Comparison of ENCODE assay signal across 8 mouse cellular contexts in genomic region chr16:32659385-32659784, GRCm38 (mm10). TPM values are rescaled to one million over a fixed set of nuclear protein-coding genes. Genes with fewer than 3 reads are reported as not detected.
A peak's percentile ranks its signal among the peaks of the same experiment; 100 is the strongest.
DNase-seq lines count a peak whose midpoint lies in the region; ATAC-seq and TF ChIP-seq lines count a peak whose summit lies in the region.

No protein-coding gene starts in this region.

- H3K4me1 ChIP-seq in cerebellum, adult 2 months (ENCODE audit: control insufficient read depth, insufficient read depth, low read length): peaks cover 45% of the 10 kb centered on the region
- peaks cover 66% of the 10 kb centered on the region for H3K4me1 ChIP-seq in forebrain, embryonic 15.5 days
- peaks cover 54% of the 10 kb centered on the region for H3K4me1 ChIP-seq in hindbrain, embryonic 16.5 days (ENCODE audit: control insufficient read depth, insufficient read depth, low read depth, low read length)

- peak overlapping the region; percentile 75 for H3K27ac ChIP-seq in cerebellum, adult 2 months (ENCODE audit: insufficient read depth, low read length)
- peak overlapping the region; percentile 87 for H3K27ac ChIP-seq in forebrain, embryonic 15.5 days (replicated peaks)
- peak overlapping the region; percentile 89 for H3K27ac ChIP-seq in hindbrain, embryonic 16.5 days (ENCODE audit: low read depth, low read length)

- peak overlapping the region; percentile 71 for H3K4me3 ChIP-seq in cerebellum, adult 2 months (replicated peaks; ENCODE audit: insufficient read depth, low read depth, low read length)
- H3K4me3 ChIP-seq in forebrain, embryonic 15.5 days: peak overlapping the region; percentile 49
- H3K4me3 ChIP-seq in hindbrain, embryonic 16.5 days (ENCODE audit: low read length): peak overlapping the region; percentile 47

- peak overlapping the region; percentile 69 for H3K4me2 ChIP-seq in forebrain, embryonic 15.5 days (replicated peaks)
- H3K4me2 ChIP-seq in hindbrain, embryonic 16.5 days (ENCODE audit: low read length): peak overlapping the region; percentile 68

- no peak for TF ChIP-seq POLR2A in cerebellum, adult 2 months (IDR thresholded peaks at IDR 0.05; ENCODE audit: borderline replicate concordance, insufficient read depth, low read length)

- intact Hi-C loops in left cerebral cortex, postnatal 36 days (cut with DNase I): loop anchor here (2.0 kb wide), 1 partner anchor 23 kb away; no protein-coding TSS in a partner anchor

- no peak for ATAC-seq in forebrain, embryonic 15.5 days (replicated peaks)
- no peak for ATAC-seq in hindbrain, embryonic 16.5 days
- peak; percentile 40 for ATAC-seq in megakaryocyte progenitor cell, adult 5-6 weeks (replicated peaks; ENCODE audit: poor library complexity)

- peak; percentile 72 for DNase-seq in right cerebral cortex, adult 18-20 months
- no peak for DNase-seq in right cerebral cortex, postnatal 36 days (ENCODE audit: low spot score in 2 of 2)
- DNase-seq in cerebellum, adult 2 months: peak; percentile 84 to 85
- peak; percentile 67 to 68 for DNase-seq in left cerebral cortex, postnatal 36 days (ENCODE audit: low spot score in 2 of 2)
- DNase-seq in testis, postnatal 10 days (ENCODE audit: low spot score): peak; percentile 76

- no peaks in the 10 kb centered on the region for H3K36me3 ChIP-seq in forebrain, embryonic 15.5 days
- H3K36me3 ChIP-seq in hindbrain, embryonic 16.5 days (ENCODE audit: control insufficient read depth, insufficient read depth, low read length): no peaks in the 10 kb centered on the region

- peak; percentile 89 for TF ChIP-seq CTCF in cerebellum, adult 2 months (IDR thresholded peaks at IDR 0.05; ENCODE audit: borderline replicate concordance, insufficient read depth, low read depth, low read length)

- no peaks in the 10 kb centered on the region for H3K27me3 ChIP-seq in cerebellum, adult 2 months (ENCODE audit: control insufficient read depth, insufficient read depth, low read length)
- H3K27me3 ChIP-seq in forebrain, embryonic 15.5 days: no peaks in the 10 kb centered on the region
- H3K27me3 ChIP-seq in hindbrain, embryonic 16.5 days (replicated peaks; ENCODE audit: control insufficient read depth, insufficient read depth, low read length): no peaks in the 10 kb centered on the region

- H3K9me3 ChIP-seq in forebrain, embryonic 15.5 days: no peaks in the 10 kb centered on the region
- H3K9me3 ChIP-seq in hindbrain, embryonic 16.5 days (ENCODE audit: control insufficient read depth, low read length): no peaks in the 10 kb centered on the region

- 2% methylated on average over 8 of the region's 8 CpGs for WGBS in cerebellum, adult 2 months
- 6% methylated on average over 8 of the region's 8 CpGs for WGBS in forebrain, embryonic 15.5 days
- WGBS in hindbrain, embryonic 16.5 days: 8% methylated on average over 8 of the region's 8 CpGs

- peak overlapping the region; percentile 64 for H3K9ac ChIP-seq in forebrain, embryonic 15.5 days (replicated peaks)
- peak overlapping the region; percentile 66 for H3K9ac ChIP-seq in hindbrain, embryonic 16.5 days (ENCODE audit: low read depth, low read length)

RNA-seq across cellular contexts. Expression of gene Tnk2, which starts 15.7 kb away (rescaled TPM):
- polyA plus RNA-seq in cerebellum, adult 2 months (2012; rRNA removed): 238 and 239 TPM in 2 replicates
- polyA plus RNA-seq in forebrain, embryonic 15.5 days (2015; fragmentation: Nextera tagmentation; extraction: Ambion mirVana): 16.0 and 20.4 TPM in 2 replicates
- polyA plus RNA-seq in hindbrain, embryonic 16.5 days (2015; fragmentation: Nextera tagmentation; extraction: Ambion mirVana): 19.3 and 22.6 TPM in 2 replicates
- total RNA-seq in left cerebral cortex, postnatal 36 days (2021): 100 to 1,000 TPM; 197 to 205 TPM
- 5.9 and 6.9 TPM in 2 replicates for total RNA-seq in megakaryocyte progenitor cell, adult 5-6 weeks (2015)
- 8.0 and 15.5 TPM in 2 replicates for total RNA-seq in megakaryocyte progenitor cell, adult 5-6 weeks (2017)

RNA-seq across cellular contexts. Expression of gene Tfrc, which starts 50.7 kb away (rescaled TPM):
- 76.7 and 82.5 TPM in 2 replicates for polyA plus RNA-seq in cerebellum, adult 2 months (2012; rRNA removed)
- polyA plus RNA-seq in forebrain, embryonic 15.5 days (2015; fragmentation: Nextera tagmentation; extraction: Ambion mirVana): 28.3 and 33.1 TPM in 2 replicates
- polyA plus RNA-seq in hindbrain, embryonic 16.5 days (2015; fragmentation: Nextera tagmentation; extraction: Ambion mirVana): 26.3 and 36.5 TPM in 2 replicates
- 10 to 100 TPM; 78.8 to 81.9 TPM for total RNA-seq in left cerebral cortex, postnatal 36 days (2021)
- total RNA-seq in megakaryocyte progenitor cell, adult 5-6 weeks (2015): 111 and 138 TPM in 2 replicates
- total RNA-seq in megakaryocyte progenitor cell, adult 5-6 weeks (2017): 110 and 143 TPM in 2 replicates

Comparison
In these comparisons a context has a peak if more than half of its experiments do, and no peak if none do; other contexts are left out.
1. DNase-seq: peak in right cerebral cortex, adult 18-20 months (single experiment), cerebellum, adult 2 months (2 of 2), left cerebral cortex, postnatal 36 days (2 of 2) and testis, postnatal 10 days (single experiment); none in right cerebral cortex, postnatal 36 days (0 of 2).
2. RNA of gene Tnk2, which starts 15.7 kb away (polyA plus RNA-seq): 238 to 239 TPM in cerebellum, adult 2 months; 19.3 to 22.6 TPM in hindbrain, embryonic 16.5 days and 16.0 to 20.4 TPM in forebrain, embryonic 15.5 days; every median in the first group is over 10 times any median in the second.
3. Peak in every context shown above with its lines, with median percentiles within 50 percentile points of each other: H3K27ac ChIP-seq and H3K4me3 ChIP-seq.